Comparison of ENCODE assay signal across 17 mouse cellular contexts in genomic region chr4:44641831-44642587, GRCm38 (mm10).
DNase-seq lines count a peak whose midpoint lies in the region; ATAC-seq lines count a peak whose summit lies in the region.
"Had no signal": no experiment of that assay in that cellular context is flagged by ENCODE, and none has a peak within 500 bp of the region (broad histone marks: within the 10 kb centered on the region; RNA-seq: fewer than 3 reads in every experiment).

No protein-coding gene starts in this region.

- no peaks in the 10 kb centered on the region for H3K9me3 ChIP-seq in midbrain, embryonic 11.5 days (ENCODE audit: control insufficient read depth, low read length)
- no peaks in the 10 kb centered on the region for H3K9me3 ChIP-seq in midbrain, embryonic 16.5 days (replicated peaks; ENCODE audit: control insufficient read depth, low read length, poor library complexity, severe bottlenecking)
- H3K9me3 ChIP-seq in hindbrain, embryonic 15.5 days: no peaks in the 10 kb centered on the region
- H3K9me3 ChIP-seq in midbrain, embryonic 14.5 days (ENCODE audit: control insufficient read depth, low read length): no peaks in the 10 kb centered on the region
- H3K9me3 ChIP-seq in forebrain, embryonic 13.5 days (replicated peaks): no peaks in the 10 kb centered on the region
- H3K9me3 ChIP-seq: embryonic facial prominence, embryonic 13.5 days had no signal

- intact Hi-C loops in left cerebral cortex, postnatal 14 days (cut with DNase I): no loop called here
- intact Hi-C loops in heart, postnatal 36 days (cut with DNase I): no loop called here

- peaks cover 3% of the 10 kb centered on the region; the same call in 1 of the 2 replicates for H3K4me1 ChIP-seq in midbrain, embryonic 11.5 days (ENCODE audit: control insufficient read depth, insufficient read depth, low read length)
- no peaks in the 10 kb centered on the region for H3K4me1 ChIP-seq in midbrain, embryonic 16.5 days (ENCODE audit: control insufficient read depth, insufficient read depth, low read length)
- H3K4me1 ChIP-seq in hindbrain, embryonic 15.5 days (replicated peaks): peaks cover 12% of the 10 kb centered on the region; the same call in 1 of the 2 replicates
- H3K4me1 ChIP-seq in midbrain, embryonic 14.5 days (ENCODE audit: control insufficient read depth, insufficient read depth, low read length): 0 out of 2 replicates have a peak, but pooled peaks cover 5% of the 10 kb centered on the region
- H3K4me1 ChIP-seq in forebrain, embryonic 13.5 days: peaks cover 10% of the 10 kb centered on the region; the same call in 1 of the 2 replicates
- H3K4me1 ChIP-seq: embryonic facial prominence, embryonic 13.5 days had no signal

- ATAC-seq in midbrain, embryonic 11.5 days (ENCODE audit: low FRiP score): peak; percentile 38; the same call in 1 of the 2 replicates
- no peak for ATAC-seq in midbrain, embryonic 16.5 days
- peak; percentile 28; the same call in 1 of the 2 replicates for ATAC-seq in hindbrain, embryonic 15.5 days (ENCODE audit: low FRiP score, low read depth)
- no peak for ATAC-seq in midbrain, embryonic 14.5 days (ENCODE audit: low FRiP score, low TSS enrichment)
- no peak for ATAC-seq in megakaryocyte, adult 5-6 weeks (ENCODE audit: poor library complexity, severe bottlenecking)
- no peak for ATAC-seq in forebrain, embryonic 13.5 days
- ATAC-seq: activated CD4-positive, CD25-positive, alpha-beta regulatory T cell, adult 4 months had no signal

- no peak overlapping the region for H3K4me2 ChIP-seq in midbrain, embryonic 11.5 days
- H3K4me2 ChIP-seq in midbrain, embryonic 16.5 days (ENCODE audit: low read length): no peak overlapping the region
- H3K4me2 ChIP-seq in hindbrain, embryonic 15.5 days: no peak overlapping the region
- no peak overlapping the region for H3K4me2 ChIP-seq in midbrain, embryonic 14.5 days (ENCODE audit: low read length)
- H3K4me2 ChIP-seq in forebrain, embryonic 13.5 days: no peak overlapping the region
- H3K4me2 ChIP-seq: embryonic facial prominence, embryonic 13.5 days had no signal

- no peak overlapping the region for H3K27ac ChIP-seq in midbrain, embryonic 11.5 days (ENCODE audit: low read depth, low read length)
- no peak overlapping the region for H3K27ac ChIP-seq in midbrain, embryonic 16.5 days (ENCODE audit: low read length)
- no peak overlapping the region for H3K27ac ChIP-seq in hindbrain, embryonic 15.5 days (replicated peaks)
- H3K27ac ChIP-seq in midbrain, embryonic 14.5 days (replicated peaks; ENCODE audit: low read depth, low read length): 0 out of 2 replicates have a peak overlapping the region, but pooled peaks have one; percentile 26
- H3K27ac ChIP-seq in forebrain, embryonic 13.5 days: no peak overlapping the region
- H3K27ac ChIP-seq: embryonic facial prominence, embryonic 13.5 days; gastrocnemius, adult 2 months had no signal

- no peaks in the 10 kb centered on the region for H3K27me3 ChIP-seq in midbrain, embryonic 11.5 days (ENCODE audit: control insufficient read depth, insufficient read depth, low read length)
- no peaks in the 10 kb centered on the region for H3K27me3 ChIP-seq in midbrain, embryonic 16.5 days (ENCODE audit: control insufficient read depth, insufficient read depth, low read depth, low read length)
- no peaks in the 10 kb centered on the region for H3K27me3 ChIP-seq in hindbrain, embryonic 15.5 days
- no peaks in the 10 kb centered on the region for H3K27me3 ChIP-seq in midbrain, embryonic 14.5 days (ENCODE audit: control insufficient read depth, insufficient read depth, low read length)
- peaks cover 37% of the 10 kb centered on the region; the same call in 1 of the 2 replicates for H3K27me3 ChIP-seq in forebrain, embryonic 13.5 days
- H3K27me3 ChIP-seq: embryonic facial prominence, embryonic 13.5 days had no signal

- no peak overlapping the region for H3K9ac ChIP-seq in midbrain, embryonic 11.5 days (ENCODE audit: low read length)
- no peak overlapping the region for H3K9ac ChIP-seq in midbrain, embryonic 16.5 days (ENCODE audit: low read depth, low read length)
- no peak overlapping the region for H3K9ac ChIP-seq in hindbrain, embryonic 15.5 days
- no peak overlapping the region for H3K9ac ChIP-seq in midbrain, embryonic 14.5 days (replicated peaks; ENCODE audit: low read length)
- H3K9ac ChIP-seq in forebrain, embryonic 13.5 days: no peak overlapping the region
- H3K9ac ChIP-seq: embryonic facial prominence, embryonic 13.5 days had no signal

- 40% methylated on average over 12 of the region's 12 CpGs for WGBS in midbrain, embryonic 11.5 days
- WGBS in midbrain, embryonic 16.5 days: 36% methylated on average over 12 of the region's 12 CpGs
- 36% methylated on average over 12 of the region's 12 CpGs for WGBS in hindbrain, embryonic 15.5 days
- 41% methylated on average over 12 of the region's 12 CpGs for WGBS in midbrain, embryonic 14.5 days
- 21% methylated on average over 12 of the region's 12 CpGs for WGBS in forebrain, embryonic 13.5 days

- no peaks in the 10 kb centered on the region for H3K36me3 ChIP-seq in midbrain, embryonic 11.5 days (ENCODE audit: control insufficient read depth, insufficient read depth, low read length)
- no peaks in the 10 kb centered on the region for H3K36me3 ChIP-seq in midbrain, embryonic 16.5 days (ENCODE audit: control insufficient read depth, insufficient read depth, low read length)
- H3K36me3 ChIP-seq in hindbrain, embryonic 15.5 days: no peaks in the 10 kb centered on the region
- no peaks in the 10 kb centered on the region for H3K36me3 ChIP-seq in midbrain, embryonic 14.5 days (ENCODE audit: control insufficient read depth, insufficient read depth, low read length)
- H3K36me3 ChIP-seq in forebrain, embryonic 13.5 days (ENCODE audit: poor library complexity, severe bottlenecking): no peaks in the 10 kb centered on the region
- H3K36me3 ChIP-seq: embryonic facial prominence, embryonic 13.5 days had no signal

- H3K4me3 ChIP-seq in midbrain, embryonic 11.5 days (ENCODE audit: low read depth, low read length): no peak overlapping the region
- no peak overlapping the region for H3K4me3 ChIP-seq in midbrain, embryonic 16.5 days (ENCODE audit: low read depth, low read length)
- no peak overlapping the region for H3K4me3 ChIP-seq in hindbrain, embryonic 15.5 days
- H3K4me3 ChIP-seq in midbrain, embryonic 14.5 days (replicated peaks; ENCODE audit: low read depth, low read length): no peak overlapping the region
- no peak overlapping the region for H3K4me3 ChIP-seq in forebrain, embryonic 13.5 days
- H3K4me3 ChIP-seq: embryonic facial prominence, embryonic 13.5 days; gastrocnemius, adult 2 months had no signal

- peak; percentile 81 for DNase-seq in midbrain, embryonic 11.5 days (ENCODE audit: low spot score, missing footprints)
- DNase-seq in midbrain, embryonic 14.5 days: peak; percentile 16
- no peak for DNase-seq in left cerebral cortex, postnatal 14 days (ENCODE audit: low spot score in 2 of 2)
- no peak for DNase-seq in heart, postnatal 36 days
- DNase-seq: adrenal gland, postnatal 25 days; cerebellum, postnatal 10 days; gastrocnemius, adult 2 months; heart, adult 18-20 months; liver; lung, adult 2 months; lung, postnatal 4 days had no signal

Comparison
In these comparisons a context has a peak if more than half of its experiments do, and no peak if none do; other contexts are left out.
1. ATAC-seq: peak in midbrain, embryonic 11.5 days (single experiment) and hindbrain, embryonic 15.5 days (single experiment); none in midbrain, embryonic 16.5 days (single experiment), midbrain, embryonic 14.5 days (single experiment), megakaryocyte, adult 5-6 weeks (single experiment) and forebrain, embryonic 13.5 days (single experiment).
2. DNase-seq: peak in midbrain, embryonic 11.5 days (single experiment) and midbrain, embryonic 14.5 days (single experiment); none in left cerebral cortex, postnatal 14 days (0 of 2) and heart, postnatal 36 days (0 of 2).